In the genomic region with DNA sequence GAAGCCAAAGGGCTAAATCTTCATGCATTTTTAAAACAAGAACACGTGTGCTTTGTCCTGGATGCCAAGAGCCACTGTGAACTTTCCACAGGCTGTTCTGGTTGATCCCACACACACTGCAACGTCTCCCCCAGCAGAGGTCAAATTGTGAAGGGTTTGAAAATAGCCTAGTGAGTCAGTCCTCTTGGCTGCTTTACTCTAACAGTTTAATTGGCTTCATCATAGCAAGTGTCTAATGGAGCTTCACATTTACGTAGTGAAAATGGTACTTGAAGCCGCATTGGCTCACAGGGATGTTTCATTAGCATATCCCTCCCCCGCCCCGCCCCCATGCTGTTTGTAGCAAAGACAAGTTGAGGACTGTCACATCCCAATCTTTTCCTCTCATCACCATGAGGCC, we compare ENCODE assay signal across 8 mouse cellular contexts. TPM values are rescaled to one million over a fixed set of nuclear protein-coding genes. Genes with fewer than 3 reads are reported as not detected.
A peak's percentile ranks its signal among the peaks of the same experiment; 100 is the strongest.
DNase-seq lines count a peak whose midpoint lies in the region; ATAC-seq lines count a peak whose summit lies in the region.
"Had no signal": no experiment of that assay in that cellular context is flagged by ENCODE, and none has a peak within 500 bp of the region (broad histone marks: within the 10 kb centered on the region; RNA-seq: fewer than 3 reads in every experiment).

No protein-coding gene starts in this region.

- H3K4me2 ChIP-seq in heart, embryonic 12.5 days: no peak overlapping the region

- 39% methylated on average over 6 of the region's 6 CpGs for WGBS in heart, embryonic 12.5 days

- H3K9ac ChIP-seq in heart, embryonic 12.5 days: no peak overlapping the region

- H3K36me3 ChIP-seq in heart, embryonic 12.5 days: no peaks in the 10 kb centered on the region

- peak; percentile 64 to 72 for DNase-seq in heart, adult 18-20 months
- DNase-seq in right cerebral cortex, postnatal 4 days: peak; percentile 43
- DNase-seq in right cerebral cortex, postnatal 14 days: no peak
- DNase-seq in embryo, embryonic 11 days: peak; percentile 12
- DNase-seq in T-cell, adult 2 months (ENCODE audit: low spot score): no peak
- no peak for DNase-seq in ovary, postnatal 10 days (ENCODE audit: low spot score)

- ATAC-seq in heart, embryonic 12.5 days (ENCODE audit: insufficient number of reproducible peaks, low FRiP score): no peak

- H3K4me3 ChIP-seq in heart, embryonic 12.5 days: no peak overlapping the region

- no peak overlapping the region for H3K27ac ChIP-seq in heart, embryonic 12.5 days (ENCODE audit: poor library complexity, severe bottlenecking)

- peaks cover 23% of the 10 kb centered on the region for H3K4me1 ChIP-seq in heart, embryonic 12.5 days (replicated peaks)

- H3K27me3 ChIP-seq in heart, embryonic 12.5 days (replicated peaks): peaks cover 51% of the 10 kb centered on the region

- H3K9me3 ChIP-seq in heart, embryonic 12.5 days (replicated peaks): no peaks in the 10 kb centered on the region

RNA-seq across cellular contexts. Expression of a gene that starts 2.6 kb away (rescaled TPM):
- total RNA-seq in heart, adult 18-20 months (2021): 1 to 10 TPM; 5.3 to 6.6 TPM
- polyA plus RNA-seq in heart, embryonic 12.5 days (2016; fragmentation: Nextera tagmentation; extraction: Ambion mirVana): 0.55 and 0.78 TPM in 2 replicates
- total RNA-seq: common myeloid progenitor, adult 5-6 weeks had no signal

Comparison
In these comparisons a context has a peak if more than half of its experiments do, and no peak if none do; other contexts are left out.
1. DNase-seq: peak in heart, adult 18-20 months (2 of 2), right cerebral cortex, postnatal 4 days (single experiment) and embryo, embryonic 11 days (single experiment); none in right cerebral cortex, postnatal 14 days (single experiment), T-cell, adult 2 months (single experiment) and ovary, postnatal 10 days (single experiment).